Mouse (Mus musculus) gastrocnemius, postnatal 10 days (tissue): ENCODE results near the gene Nfe2l1. TPM values are rescaled to one million over a fixed set of nuclear protein-coding genes. Genes with fewer than 3 reads are reported as not detected.

Experiments
- DNase-seq: peaks from one replicate; pipeline ENCODE4 v3.0.0; 2021; ENCODE audit warnings: mixed read lengths
- total RNA-seq, 2 experiments: library from RNA; stranded (reverse); gene quantifications; 2 replicates each; pipeline ENCODE4 v1.2.3; 2021

Nfe2l1 gene
- total RNA-seq, 2 experiments from 2014 or later: 194 to 201 TPM

GRCm38 (mm10) chr11:96847240-96847639, 17.5 kb upstream of the Nfe2l1 start:
- no peak for DNase-seq

GRCm38 (mm10) chr11:96843627-96844026, 13.9 kb upstream of the Nfe2l1 start:
- no peak for DNase-seq

- DNase-seq: no peak
Observed at GRCm38 (mm10) chr11:96840290-96840689, 10.5 kb upstream of the Nfe2l1 start.

GRCm38 (mm10) chr11:96839877-96840276, 10.1 kb upstream of the Nfe2l1 start:
- DNase-seq: no peak

GRCm38 (mm10) chr11:96839428-96839827, 9.7 kb upstream of the Nfe2l1 start:
- no peak for DNase-seq

GRCm38 (mm10) chr11:96838341-96838740, 8.6 kb upstream of the Nfe2l1 start:
- no peak for DNase-seq

GRCm38 (mm10) chr11:96837298-96837697, 7.5 kb upstream of the Nfe2l1 start:
- no peak for DNase-seq

GRCm38 (mm10) chr11:96834127-96834526, 4.4 kb upstream of the Nfe2l1 start:
- no peak for DNase-seq

- no peak for DNase-seq
Observed at GRCm38 (mm10) chr11:96832973-96833372, 3.2 kb upstream of the Nfe2l1 start.

- DNase-seq: no peak
Observed at GRCm38 (mm10) chr11:96832541-96832940, 2.8 kb upstream of the Nfe2l1 start.

- DNase-seq: no peak
Observed at GRCm38 (mm10) chr11:96831516-96831915, 1.7 kb upstream of the Nfe2l1 start.

GRCm38 (mm10) chr11:96830539-96831216, 910 bp upstream of the Nfe2l1 start:
- DNase-seq: no peak

- DNase-seq: peak; percentile 87
Observed at GRCm38 (mm10) chr11:96829403-96829812, 360 bp downstream of the Nfe2l1 start.

GRCm38 (mm10) chr11:96828881-96829280, 887 bp downstream of the Nfe2l1 start:
- no peak for DNase-seq

- no peak for DNase-seq
Observed at GRCm38 (mm10) chr11:96827917-96828316, 1.9 kb downstream of the Nfe2l1 start.

- DNase-seq: no peak
Observed at GRCm38 (mm10) chr11:96827062-96827581, 2.6 kb downstream of the Nfe2l1 start.

- DNase-seq: no peak
Observed at GRCm38 (mm10) chr11:96826481-96826880, 3.3 kb downstream of the Nfe2l1 start.

GRCm38 (mm10) chr11:96824783-96825495, 4.8 kb downstream of the Nfe2l1 start:
- DNase-seq: peak; percentile 82

GRCm38 (mm10) chr11:96823880-96824782, 5.6 kb downstream of the Nfe2l1 start:
- peak; percentile 68 for DNase-seq

GRCm38 (mm10) chr11:96823471-96823837, 6.3 kb downstream of the Nfe2l1 start:
- DNase-seq: no peak

- DNase-seq: no peak
Observed at GRCm38 (mm10) chr11:96822675-96823470, 6.9 kb downstream of the Nfe2l1 start.

GRCm38 (mm10) chr11:96821956-96822355, 7.8 kb downstream of the Nfe2l1 start:
- no peak for DNase-seq
